Mouse (Mus musculus) liver, embryonic 14.5 days (tissue): ENCODE measurements around the gene Rab5b.

Source experiments
- CTCF ChIP-seq: IDR thresholded peaks from 2 replicates; pipeline ENCODE4 v1.5.1; 2016; ENCODE audit warnings: antibody characterized with exemption, low read depth, control low read depth
- EP300 ChIP-seq: IDR thresholded peaks from 2 replicates; pipeline ENCODE4 v1.6.1; 2016; ENCODE audit warnings: antibody characterized with exemption, low read depth

DNA sequence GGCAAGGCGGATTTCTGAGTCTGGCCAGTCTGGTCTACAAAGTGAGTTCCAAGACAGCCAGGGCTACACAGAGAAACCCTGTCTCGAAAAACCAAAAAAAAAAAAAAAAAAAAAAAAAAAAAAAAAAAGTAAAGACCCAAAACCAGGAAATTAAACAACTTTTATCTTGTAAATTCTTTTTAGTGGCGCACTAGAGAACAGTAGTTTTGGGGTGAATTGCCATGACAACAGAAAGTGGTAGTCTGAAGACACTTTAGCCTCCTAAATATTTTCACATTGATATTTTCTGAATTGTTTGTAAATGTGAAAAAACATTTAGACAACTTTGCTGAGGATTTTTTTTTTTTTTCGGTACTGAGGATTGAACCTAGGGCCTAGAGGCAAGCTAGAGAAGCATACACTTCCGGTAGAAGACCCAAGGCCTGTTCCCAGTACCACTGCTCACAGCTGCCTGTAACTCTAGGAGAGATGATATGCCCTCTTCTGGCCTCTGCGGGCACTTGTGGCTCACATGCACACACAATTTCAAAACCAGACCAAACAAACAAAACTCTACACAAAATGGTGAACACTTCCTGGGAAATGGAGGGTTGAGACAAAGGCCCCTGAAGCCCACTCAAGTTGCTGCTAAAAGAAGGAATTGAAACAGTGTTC is 1.1 kb upstream of the Rab5b start:
- TF ChIP-seq CTCF (no peak), EP300 (no peak)
